Mouse (Mus musculus): Measurements from ENCODE around the gene Cdk2ap1. TPM values are rescaled to one million over a fixed set of nuclear protein-coding genes. Genes with fewer than 3 reads are reported as not detected.
"Not testable (repeated sequence)": the region's sequence is repeated elsewhere in the genome, so short reads cannot be mapped to it uniquely, and the experiment has no call there.

Cdk2ap1 gene
- 379 and 405 TPM in 2 replicates for polyA plus RNA-seq (2012; rRNA removed)
- 122 and 234 TPM in 2 replicates for polyA plus RNA-seq (2014; fragmentation: Nextera tagmentation; extraction: Ambion mirVana)

DNA sequence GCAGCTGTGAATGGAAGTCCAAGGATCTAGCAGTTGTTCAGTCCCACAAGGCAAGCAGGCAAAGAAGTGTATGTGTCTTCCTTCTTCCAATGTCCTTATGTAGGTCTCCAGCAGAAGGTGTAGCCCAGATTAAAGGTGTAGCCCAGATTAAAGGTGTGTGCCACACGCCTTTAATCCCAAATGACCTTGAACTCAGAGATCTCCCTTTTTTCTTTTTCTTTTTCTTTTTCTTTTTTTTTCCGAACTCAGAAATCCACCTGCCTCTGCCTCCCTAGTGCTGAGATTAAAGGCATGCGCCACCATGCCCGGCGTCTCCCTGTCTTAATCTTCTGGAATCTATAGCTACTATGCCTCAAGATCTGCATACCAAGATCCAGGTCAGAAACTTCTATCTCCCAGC, at the start of gene Cdk2ap1:
Cdk2ap1 (minus strand) TSS at position 101 of the 400 bp plus-strand sequence.
- H3K4me3 ChIP-seq (replicated peaks; ENCODE audit: low read length); H3K27me3 ChIP-seq (ENCODE audit: control insufficient read depth, insufficient read depth, low read length); H3K27ac ChIP-seq (replicated peaks; ENCODE audit: low read depth, low read length); H3K9ac ChIP-seq (ENCODE audit: low read depth, low read length, severe bottlenecking); H3K36me3 ChIP-seq (ENCODE audit: control insufficient read depth, insufficient read depth, low read length); DNase-seq (ENCODE audit: low spot score); H3K4me2 ChIP-seq (replicated peaks; ENCODE audit: low read depth, low read length, severe bottlenecking); H3K9me3 ChIP-seq (ENCODE audit: control insufficient read depth, low read length); ATAC-seq (ENCODE audit: low FRiP score, low read depth); H3K4me1 ChIP-seq (ENCODE audit: control insufficient read depth, insufficient read depth, low read length): not testable (repeated sequence)
- WGBS = 94% methylated on average over 5 of the region's 5 CpGs

DNA sequence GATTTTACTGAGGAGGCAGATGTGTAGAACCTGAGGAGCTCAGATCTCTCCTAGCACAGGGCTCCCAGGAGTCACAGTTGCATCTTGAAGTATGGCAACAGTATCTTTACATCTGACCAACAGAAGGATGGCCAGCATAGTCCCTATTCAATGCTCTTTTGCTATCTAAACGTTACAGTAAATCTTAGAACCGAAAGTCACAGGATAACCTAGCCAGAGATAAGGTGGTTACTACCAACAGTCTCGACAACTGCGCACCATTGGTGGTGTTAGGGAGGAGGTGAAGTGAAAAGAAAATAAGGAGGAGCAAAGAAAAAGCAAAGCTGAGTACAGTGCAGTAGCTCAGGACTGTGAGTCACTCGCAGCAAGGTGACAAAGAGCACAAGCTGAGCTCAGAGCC, 49.3 kb upstream of the Cdk2ap1 start:
- no peak overlapping the region for H3K4me3 ChIP-seq (replicated peaks; ENCODE audit: low read length)
- ATAC-seq (ENCODE audit: low FRiP score, low read depth) = no peak
- no peak for DNase-seq (ENCODE audit: low spot score)
- 94% methylated on average over 5 of the region's 5 CpGs for WGBS
- H3K27me3 ChIP-seq (ENCODE audit: control insufficient read depth, insufficient read depth, low read length) = no peaks in the 10 kb centered on the region
- no peak overlapping the region for H3K4me2 ChIP-seq (replicated peaks; ENCODE audit: low read depth, low read length, severe bottlenecking)
- TF ChIP-seq POLR2A (IDR thresholded peaks at IDR 0.05; ENCODE audit: borderline replicate concordance, extremely low read depth, insufficient read depth, insufficient read length) = no peak
- no peaks in the 10 kb centered on the region for H3K4me1 ChIP-seq (ENCODE audit: control insufficient read depth, insufficient read depth, low read length)
- peaks cover 58% of the 10 kb centered on the region for H3K36me3 ChIP-seq (ENCODE audit: control insufficient read depth, insufficient read depth, low read length)
- H3K9ac ChIP-seq (ENCODE audit: low read depth, low read length, severe bottlenecking) = no peak overlapping the region
- H3K27ac ChIP-seq (replicated peaks; ENCODE audit: low read depth, low read length) = no peak overlapping the region
- H3K9me3 ChIP-seq (ENCODE audit: control insufficient read depth, low read length) = no peaks in the 10 kb centered on the region

DNA sequence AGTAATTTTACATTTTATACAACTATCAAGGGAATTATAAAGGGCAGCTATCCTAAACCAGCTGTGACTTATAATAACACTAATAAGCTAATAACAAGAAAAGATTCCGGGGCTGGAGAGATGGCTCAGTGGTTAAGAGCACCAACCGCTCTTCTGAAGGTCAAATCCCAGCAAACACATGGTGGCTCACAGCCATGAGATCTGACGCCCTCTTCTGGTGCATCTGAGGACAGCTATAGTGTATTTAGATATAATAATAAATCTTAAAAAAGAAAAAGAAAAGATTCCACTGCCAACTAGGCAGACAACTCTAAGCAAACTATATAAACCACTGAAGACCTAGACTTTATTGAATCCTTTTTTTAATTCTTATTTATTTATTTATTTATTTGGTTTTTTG, 47.9 kb upstream of the Cdk2ap1 start:
- no peak overlapping the region for H3K9ac ChIP-seq (ENCODE audit: low read depth, low read length, severe bottlenecking)
- H3K9me3 ChIP-seq (ENCODE audit: control insufficient read depth, low read length) = no peaks in the 10 kb centered on the region
- peaks cover 69% of the 10 kb centered on the region for H3K36me3 ChIP-seq (ENCODE audit: control insufficient read depth, insufficient read depth, low read length)
- TF ChIP-seq POLR2A (IDR thresholded peaks at IDR 0.05; ENCODE audit: borderline replicate concordance, extremely low read depth, insufficient read depth, insufficient read length) = no peak
- DNase-seq (ENCODE audit: low spot score) = no peak
- 80% methylated on average over 3 of the region's 3 CpGs for WGBS
- no peaks in the 10 kb centered on the region for H3K4me1 ChIP-seq (ENCODE audit: control insufficient read depth, insufficient read depth, low read length)
- no peaks in the 10 kb centered on the region for H3K27me3 ChIP-seq (ENCODE audit: control insufficient read depth, insufficient read depth, low read length)
- H3K27ac ChIP-seq (replicated peaks; ENCODE audit: low read depth, low read length) = no peak overlapping the region
- ATAC-seq (ENCODE audit: low FRiP score, low read depth) = no peak
- H3K4me2 ChIP-seq (replicated peaks; ENCODE audit: low read depth, low read length, severe bottlenecking) = no peak overlapping the region
- H3K4me3 ChIP-seq (replicated peaks; ENCODE audit: low read length) = no peak overlapping the region

DNA sequence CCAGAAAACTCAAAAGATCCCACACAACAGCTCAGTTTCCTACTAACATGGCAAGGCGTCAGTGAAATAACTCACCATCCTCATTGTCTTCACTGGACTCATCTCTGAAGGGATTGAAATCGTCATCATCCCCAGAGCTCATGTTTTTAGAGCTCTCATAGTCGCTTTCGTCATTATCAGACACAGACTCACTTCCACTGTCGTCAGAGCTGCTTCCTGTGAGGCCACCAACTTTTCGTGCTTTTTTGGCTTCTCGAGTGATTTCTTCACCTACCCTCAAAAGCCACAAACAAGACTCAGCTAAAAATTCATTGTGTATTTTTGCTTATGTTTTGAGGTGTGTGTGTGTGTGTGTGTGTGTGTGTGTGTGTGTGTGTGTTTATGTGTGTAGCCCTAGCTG, 30.8 kb upstream of the Cdk2ap1 start:
- ATAC-seq (ENCODE audit: low FRiP score, low read depth) = no peak
- no peak overlapping the region for H3K4me3 ChIP-seq (replicated peaks; ENCODE audit: low read length)
- H3K9me3 ChIP-seq (ENCODE audit: control insufficient read depth, low read length) = no peaks in the 10 kb centered on the region
- H3K4me2 ChIP-seq (replicated peaks; ENCODE audit: low read depth, low read length, severe bottlenecking) = no peak overlapping the region
- TF ChIP-seq POLR2A (IDR thresholded peaks at IDR 0.05; ENCODE audit: borderline replicate concordance, extremely low read depth, insufficient read depth, insufficient read length) = no peak
- H3K4me1 ChIP-seq (ENCODE audit: control insufficient read depth, insufficient read depth, low read length) = no peaks in the 10 kb centered on the region
- 89% methylated on average over 7 of the region's 7 CpGs for WGBS
- H3K27ac ChIP-seq (replicated peaks; ENCODE audit: low read depth, low read length) = no peak overlapping the region
- H3K9ac ChIP-seq (ENCODE audit: low read depth, low read length, severe bottlenecking) = no peak overlapping the region
- peaks cover 88% of the 10 kb centered on the region for H3K36me3 ChIP-seq (ENCODE audit: control insufficient read depth, insufficient read depth, low read length)
- no peaks in the 10 kb centered on the region for H3K27me3 ChIP-seq (ENCODE audit: control insufficient read depth, insufficient read depth, low read length)
- DNase-seq (ENCODE audit: low spot score) = no peak

DNA sequence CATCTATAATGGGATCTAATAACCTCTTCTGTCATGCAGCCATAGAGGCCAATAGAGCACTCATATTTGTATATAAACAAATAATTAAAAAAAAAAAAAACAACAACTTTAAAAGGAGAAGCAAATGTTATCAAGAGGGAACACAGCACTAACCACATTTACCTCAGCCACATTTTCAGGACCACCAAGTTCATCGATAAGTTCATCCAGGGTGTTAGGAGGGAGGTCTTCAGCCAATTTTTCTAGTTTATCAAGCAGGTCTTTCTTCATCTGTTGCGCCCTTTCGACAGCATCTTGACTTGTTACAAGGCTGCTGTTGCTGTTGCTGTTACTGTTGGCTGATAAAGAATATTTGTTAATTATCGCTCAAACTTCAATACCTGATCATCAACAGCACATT, 29.5 kb upstream of the Cdk2ap1 start:
- no peak overlapping the region for H3K9ac ChIP-seq (ENCODE audit: low read depth, low read length, severe bottlenecking)
- H3K9me3 ChIP-seq (ENCODE audit: control insufficient read depth, low read length) = no peaks in the 10 kb centered on the region
- H3K4me1 ChIP-seq (ENCODE audit: control insufficient read depth, insufficient read depth, low read length) = no peaks in the 10 kb centered on the region
- no peaks in the 10 kb centered on the region for H3K27me3 ChIP-seq (ENCODE audit: control insufficient read depth, insufficient read depth, low read length)
- H3K4me2 ChIP-seq (replicated peaks; ENCODE audit: low read depth, low read length, severe bottlenecking) = no peak overlapping the region
- TF ChIP-seq POLR2A (IDR thresholded peaks at IDR 0.05; ENCODE audit: borderline replicate concordance, extremely low read depth, insufficient read depth, insufficient read length) = no peak
- H3K36me3 ChIP-seq (ENCODE audit: control insufficient read depth, insufficient read depth, low read length) = peaks cover 88% of the 10 kb centered on the region
- no peak overlapping the region for H3K27ac ChIP-seq (replicated peaks; ENCODE audit: low read depth, low read length)
- no peak for DNase-seq (ENCODE audit: low spot score)
- 97% methylated on average over 4 of the region's 4 CpGs for WGBS
- no peak overlapping the region for H3K4me3 ChIP-seq (replicated peaks; ENCODE audit: low read length)
- no peak for ATAC-seq (ENCODE audit: low FRiP score, low read depth)

DNA sequence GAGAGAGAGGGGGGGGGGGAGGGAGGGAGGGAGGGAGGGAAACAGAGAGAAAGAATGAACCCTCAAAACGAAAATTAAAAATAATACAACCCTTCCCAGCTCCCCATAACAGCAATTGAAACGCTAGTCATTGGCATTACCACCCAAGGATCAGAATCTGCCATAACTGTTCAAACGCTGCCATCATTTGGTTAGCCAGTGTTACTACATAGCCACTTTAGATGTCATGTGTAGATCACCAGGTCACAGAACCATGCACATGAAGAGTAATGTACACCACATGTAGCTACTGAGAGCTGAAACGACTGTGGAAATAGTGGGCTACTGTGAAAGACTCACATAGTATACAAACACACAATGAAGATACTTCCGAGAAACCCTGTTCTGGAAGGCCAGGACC, 25.1 kb upstream of the Cdk2ap1 start:
- Histone ChIP-seq H3K36me3 (ENCODE audit: control insufficient read depth, insufficient read depth, low read length) (peaks cover 90% of the 10 kb centered on the region), H3K27ac (replicated peaks; ENCODE audit: low read depth, low read length) (no peak overlapping the region), H3K27me3 (ENCODE audit: control insufficient read depth, insufficient read depth, low read length) (no peaks in the 10 kb centered on the region), H3K4me1 (ENCODE audit: control insufficient read depth, insufficient read depth, low read length) (no peaks in the 10 kb centered on the region), H3K9me3 (ENCODE audit: control insufficient read depth, low read length) (no peaks in the 10 kb centered on the region), H3K4me2 (replicated peaks; ENCODE audit: low read depth, low read length, severe bottlenecking) (no peak overlapping the region), H3K4me3 (replicated peaks; ENCODE audit: low read length) (no peak overlapping the region), H3K9ac (ENCODE audit: low read depth, low read length, severe bottlenecking) (no peak overlapping the region)
- TF ChIP-seq POLR2A (IDR thresholded peaks at IDR 0.05; ENCODE audit: borderline replicate concordance, extremely low read depth, insufficient read depth, insufficient read length) = no peak
- 71% methylated on average over 5 of the region's 5 CpGs for WGBS
- peak; percentile 50 for DNase-seq (ENCODE audit: low spot score)
- ATAC-seq (ENCODE audit: low FRiP score, low read depth) = no peak

All from limb, embryonic 14.5 days (tissue).